ENCODE assay signal across 23 mouse cellular contexts in the genomic region with DNA sequence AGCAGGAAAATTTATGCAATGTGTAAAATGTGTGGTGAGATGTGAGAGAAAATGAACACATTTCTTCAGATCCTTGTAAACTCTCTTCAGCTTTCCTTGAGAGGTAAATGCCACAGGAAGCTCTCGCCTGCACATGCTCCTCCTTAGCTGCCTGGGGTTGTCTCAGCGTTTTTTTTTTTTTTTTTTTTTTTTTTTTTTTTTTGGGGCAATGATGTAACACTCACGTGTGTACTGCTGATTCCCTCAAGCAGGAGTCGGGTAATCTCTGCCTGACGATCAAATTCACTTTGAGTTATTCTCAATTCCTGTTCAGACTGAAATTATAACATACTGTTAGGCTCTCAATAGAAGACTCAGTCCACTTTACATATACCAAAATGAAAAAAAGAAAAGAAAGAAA. TPM values are rescaled to one million over a fixed set of nuclear protein-coding genes. Genes with fewer than 3 reads are reported as not detected.
DNase-seq lines count a peak whose midpoint lies in the region; ATAC-seq and TF ChIP-seq lines count a peak whose summit lies in the region.
"Had no signal": no experiment of that assay in that cellular context is flagged by ENCODE, and none has a peak within 500 bp of the region (broad histone marks: within the 10 kb centered on the region; RNA-seq: fewer than 3 reads in every experiment).

No protein-coding gene starts in this region.

- H3K9ac ChIP-seq in liver, postnatal 0 days (replicated peaks) = no peak overlapping the region
- no peak overlapping the region for H3K9ac ChIP-seq in liver, embryonic 11.5 days (ENCODE audit: low read depth, low read length)
- H3K9ac ChIP-seq in MEL (ENCODE audit: control insufficient read depth, low read depth, low read length, poor library complexity, severe bottlenecking) = no peak overlapping the region
- H3K9ac ChIP-seq: forebrain, embryonic 12.5 days; kidney, embryonic 15.5 days; neural tube, embryonic 12.5 days had no signal

- no peak for TF ChIP-seq CTCF in liver, postnatal 0 days (IDR thresholded peaks at IDR 0.05; ENCODE audit: low read depth)
- TF ChIP-seq CTCF in MEL (IDR thresholded peaks at IDR 0.05 in 2 of 3, conservative IDR thresholded peaks at IDR 0.05 in 1 of 3; ENCODE audit: control insufficient read depth in 1 of 3, insufficient read depth in 1 of 3, low read depth in 2 of 3, low read length in 3 of 3, poor library complexity in 1 of 3, severe bottlenecking in 1 of 3) = no peak

- ATAC-seq in liver, postnatal 0 days = no peak
- ATAC-seq in liver, embryonic 11.5 days (replicated peaks; ENCODE audit: low FRiP score) = no peak
- no peak for ATAC-seq in erythroid progenitor cell, adult 5-6 weeks (replicated peaks; ENCODE audit: low FRiP score, poor library complexity, severe bottlenecking)
- ATAC-seq: hindbrain, postnatal 0 days; lung, postnatal 0 days had no signal

- TF ChIP-seq POLR2A in MEL (IDR thresholded peaks at IDR 0.05; ENCODE audit: control insufficient read depth in 1 of 2, insufficient read depth in 1 of 2, low read depth in 1 of 2, low read length in 2 of 2, poor library complexity in 1 of 2) = no peak

- H3K4me1 ChIP-seq in liver, postnatal 0 days (ENCODE audit: insufficient read depth) = peaks cover 6% of the 10 kb centered on the region; the same call in 1 of the 2 replicates
- peaks cover 8% of the 10 kb centered on the region; the same call in 1 of the 2 replicates for H3K4me1 ChIP-seq in liver, embryonic 11.5 days (replicated peaks; ENCODE audit: control insufficient read depth, insufficient read depth, low read length)
- H3K4me1 ChIP-seq in MEL (ENCODE audit: control insufficient read depth in 1 of 2, insufficient read depth in 2 of 2, low read length in 2 of 2) = peaks cover 10 to 16% of the 10 kb centered on the region in 2 experiments
- H3K4me1 ChIP-seq: forebrain, embryonic 12.5 days; kidney, embryonic 15.5 days; neural tube, embryonic 12.5 days had no signal

- no peak for DNase-seq in liver, postnatal 0 days
- DNase-seq in liver, embryonic 11.5 days (ENCODE audit: low spot score) = no peak
- DNase-seq in MEL (ENCODE audit: low read depth, low spot score) = no peak
- DNase-seq in induced T-regulatory cell, adult 2 months (ENCODE audit: low read depth) = peak; percentile 17
- DNase-seq in yolk sac, embryonic 10.5 days (ENCODE audit: low spot score) = no peak
- no peak for DNase-seq in cerebellum, postnatal 4 days (ENCODE audit: low spot score in 2 of 2)
- no peak for DNase-seq in thymus, postnatal 10 days (ENCODE audit: low spot score in 2 of 2)
- DNase-seq: adrenal gland, postnatal 10 days; B cell, adult 2 months; cerebellum, adult 9-10 months; kidney, adult 11 months; kidney, postnatal 36 days; midbrain, embryonic 14.5 days; right cerebral cortex, postnatal 4 days; thymus, postnatal 25 days had no signal

- no peak overlapping the region for H3K4me3 ChIP-seq in liver, postnatal 0 days (ENCODE audit: low read depth, low read length)
- H3K4me3 ChIP-seq in liver, embryonic 11.5 days (ENCODE audit: low read depth, low read length) = no peak overlapping the region
- H3K4me3 ChIP-seq in MEL (ENCODE audit: control insufficient read depth in 1 of 2, insufficient read depth in 1 of 2, low read depth in 2 of 2, low read length in 2 of 2) = no peak overlapping the region
- H3K4me3 ChIP-seq: forebrain, embryonic 12.5 days; kidney, embryonic 15.5 days; megakaryocyte, embryonic 14.5 days; neural tube, embryonic 12.5 days had no signal

- H3K79me2 ChIP-seq in MEL (ENCODE audit: control insufficient read depth, insufficient read depth, low read length, poor library complexity) = no peaks in the 10 kb centered on the region; the same call in 1 of the 2 replicates

- H3K36me3 ChIP-seq in liver, postnatal 0 days (replicated peaks; ENCODE audit: insufficient read depth, low read length) = peaks cover 80% of the 10 kb centered on the region
- peaks cover 27% of the 10 kb centered on the region for H3K36me3 ChIP-seq in liver, embryonic 11.5 days (ENCODE audit: control insufficient read depth, insufficient read depth, low read length)
- H3K36me3 ChIP-seq in MEL (ENCODE audit: control insufficient read depth in 1 of 2, insufficient read depth in 2 of 2, low read length in 2 of 2) = peaks cover 19 to 20% of the 10 kb centered on the region in 2 experiments

- no peak for TF ChIP-seq RAD21 in MEL (IDR thresholded peaks at IDR 0.05; ENCODE audit: low read depth, low read length)

- 0 out of 2 replicates have a peak overlapping the region, but pooled peaks have one; percentile 48 for H3K27ac ChIP-seq in liver, postnatal 0 days (ENCODE audit: low read depth)
- no peak overlapping the region for H3K27ac ChIP-seq in liver, embryonic 11.5 days (ENCODE audit: low read depth, low read length)
- no peak overlapping the region for H3K27ac ChIP-seq in MEL (ENCODE audit: control insufficient read depth, low read depth, low read length)
- H3K27ac ChIP-seq: forebrain, embryonic 12.5 days; hindbrain, postnatal 0 days; kidney, embryonic 15.5 days; neural tube, embryonic 12.5 days had no signal

- TF ChIP-seq EP300 in liver, postnatal 0 days (IDR thresholded peaks at IDR 0.05; ENCODE audit: low read depth) = no peak
- no peak for TF ChIP-seq EP300 in MEL (IDR thresholded peaks at IDR 0.05; ENCODE audit: low read depth in 1 of 2, low read length in 2 of 2)

- no peaks in the 10 kb centered on the region for H3K27me3 ChIP-seq in liver, postnatal 0 days (ENCODE audit: insufficient read depth, low read length)
- no peaks in the 10 kb centered on the region for H3K27me3 ChIP-seq in liver, embryonic 11.5 days (replicated peaks; ENCODE audit: control insufficient read depth, insufficient read depth, low read length)
- no peaks in the 10 kb centered on the region for H3K27me3 ChIP-seq in MEL (ENCODE audit: control insufficient read depth in 1 of 2, insufficient read depth in 2 of 2, low read length in 2 of 2)
- H3K27me3 ChIP-seq: forebrain, embryonic 12.5 days; kidney, embryonic 15.5 days; megakaryocyte, embryonic 14.5 days; neural tube, embryonic 12.5 days had no signal

- 36% methylated on average over 5 of the region's 5 CpGs for WGBS in liver, postnatal 0 days (ENCODE audit: insufficient replicate concordance)
- whole genome bisulfite sequencing in liver, embryonic 11.5 days = 57% methylated on average over 5 of the region's 5 CpGs

- H3K4me2 ChIP-seq in liver, postnatal 0 days (ENCODE audit: low read depth, low read length) = no peak overlapping the region
- no peak overlapping the region for H3K4me2 ChIP-seq in liver, embryonic 11.5 days
- H3K4me2 ChIP-seq: forebrain, embryonic 12.5 days; heart, embryonic 11.5 days; kidney, embryonic 15.5 days; neural tube, embryonic 12.5 days had no signal

- H3K9me3 ChIP-seq in liver, postnatal 0 days (ENCODE audit: low read length) = no peaks in the 10 kb centered on the region
- no peaks in the 10 kb centered on the region for H3K9me3 ChIP-seq in liver, embryonic 11.5 days (ENCODE audit: control insufficient read depth, low read length)
- H3K9me3 ChIP-seq in MEL (replicated peaks; ENCODE audit: insufficient read depth, low read length) = no peaks in the 10 kb centered on the region
- H3K9me3 ChIP-seq: forebrain, embryonic 12.5 days; kidney, embryonic 15.5 days; megakaryocyte, embryonic 14.5 days; neural tube, embryonic 12.5 days had no signal

TF ChIP-seq in MEL, 35 proteins besides CTCF, POLR2A, EP300 and RAD21:
- 0 out of 2 replicates have a peak, but pooled peaks have one; percentile 31 for TF ChIP-seq ZNF384 (IDR thresholded peaks at IDR 0.05; ENCODE audit: low read depth, low read length)
- no peak for TF ChIP-seq HCFC1 (IDR thresholded peaks at IDR 0.05; ENCODE audit: low read depth, low read length)

RNA-seq across cellular contexts. Expression of a gene that starts 23.0 kb away (rescaled TPM):
- polyA plus RNA-seq in liver, postnatal 0 days (2015; fragmentation: Nextera tagmentation; extraction: Ambion mirVana) = 84.8 and 91.2 TPM in 2 replicates
- polyA plus RNA-seq in liver, embryonic 11.5 days (2014; fragmentation: Nextera tagmentation; extraction: Ambion mirVana) = 97.7 and 100 TPM in 2 replicates
- total RNA-seq in MEL (2012; rRNA removed) = 33.9 and 39.6 TPM in 2 replicates
- polyA plus RNA-seq in MEL (2012; ENCODE audit: insufficient read depth in 1 of 2, insufficient read length in 2 of 2, low read depth in 1 of 2, low replicate concordance in 2 of 2, missing spikeins in 1 of 2) = 10 to 100 TPM; 61.9 to 89.2 TPM
- 181 and 202 TPM in 2 replicates for total RNA-seq in erythroid progenitor cell, adult 5-6 weeks (2015; ENCODE audit: low replicate concordance)
- 166 and 182 TPM in 2 replicates for total RNA-seq in erythroid progenitor cell, adult 5-6 weeks (2017; ENCODE audit: low replicate concordance)
